Mouse (Mus musculus) liver, embryonic 14.5 days (tissue): Measurements from ENCODE around the gene Eddm3b. TPM values are rescaled to one million over a fixed set of nuclear protein-coding genes. Genes with fewer than 3 reads are reported as not detected.
A peak's percentile ranks its signal among the peaks of the same experiment; 100 is the strongest.

Experiments used
- ATAC-seq: fragments of 200-750 bp; cut with Nextera tagmentation; 2 replicates; pipeline ENCODE4 v1.8.0; 2017; ENCODE audit warnings: moderate number of reproducible peaks, mild to moderate bottlenecking, moderate library complexity; ENCODE audit not compliant: insufficient read depth
- DNase-seq, 3 experiments: peaks; one replicate each; pipeline ENCODE4 v3.0.0-alpha.2; 2012 to 2013; ENCODE audit warnings: low read depth in 3 of 3, low spot score in 3 of 3
- H3K27ac ChIP-seq: fragments of 300-500 bp; sonication (generic); 2 replicates; pipeline ENCODE4 v1.5.1; 2014; ENCODE audit warnings: moderate library complexity, mild to moderate bottlenecking, control low read depth, inconsistent platforms
- H3K27me3 ChIP-seq: fragments of 300-500 bp; sonication (generic); 2 replicates; pipeline ENCODE4 v1.6.1; 2014; ENCODE audit warnings: mild to moderate bottlenecking, low read length, moderate library complexity; ENCODE audit not compliant: control insufficient read depth, insufficient read depth
- H3K36me3 ChIP-seq: fragments of 300-500 bp; sonication (generic); replicated peaks from 2 replicates; pipeline ENCODE4 v1.6.1; 2014; ENCODE audit warnings: low read depth; ENCODE audit not compliant: control insufficient read depth, insufficient read depth
- H3K4me1 ChIP-seq, 2 experiments: fragments of 200-500 bp in 1 of 2; fragments of 300-500 bp in 1 of 2; sonication (generic) in 1 of 2; replicated peaks; 2 replicates each; pipeline ENCODE4 v1.6.1; 2012 to 2014; ENCODE audit warnings: antibody characterized with exemption in 1 of 2, inconsistent platforms in 1 of 2, low read length in 1 of 2; ENCODE audit not compliant: control insufficient read depth in 2 of 2, insufficient read depth in 2 of 2
- H3K4me2 ChIP-seq: fragments of 300-500 bp; sonication (generic); 2 replicates; pipeline ENCODE4 v1.6.1; 2014; ENCODE audit warnings: low read depth, mild to moderate bottlenecking, control low read depth, moderate library complexity
- H3K4me3 ChIP-seq, 2 experiments: fragments of 200-500 bp in 1 of 2; fragments of 300-500 bp in 1 of 2; sonication (generic) in 1 of 2; 2 replicates each; pipeline ENCODE4 v1.5.1; 2012 to 2014; ENCODE audit warnings: low read depth in 2 of 2, low read length in 2 of 2, mild to moderate bottlenecking in 2 of 2, control low read depth in 1 of 2, inconsistent platforms in 1 of 2, moderate library complexity in 1 of 2; ENCODE audit not compliant: insufficient read depth in 1 of 2
- H3K9ac ChIP-seq: fragments of 300-500 bp; sonication (generic); replicated peaks from 2 replicates; pipeline ENCODE4 v1.6.1; 2014; ENCODE audit warnings: mild to moderate bottlenecking, control low read depth, moderate library complexity
- H3K9me3 ChIP-seq: fragments of 300-500 bp; sonication (generic); 2 replicates; pipeline ENCODE4 v1.6.1; 2016; ENCODE audit warnings: low read length, mixed read lengths; ENCODE audit not compliant: control insufficient read depth
- CTCF ChIP-seq: IDR thresholded peaks from 2 replicates; pipeline ENCODE4 v1.5.1; 2016; ENCODE audit warnings: antibody characterized with exemption, low read depth, control low read depth
- EP300 ChIP-seq: IDR thresholded peaks from 2 replicates; pipeline ENCODE4 v1.6.1; 2016; ENCODE audit warnings: antibody characterized with exemption, low read depth
- whole genome bisulfite sequencing: fragments of 180-500 bp; shearing (Covaris S2); extraction: QIAGEN DNeasy Blood & Tissue Kit; methylation state at CpG from one replicate; pipeline ENCODE4 v1.1.7; 2014; ENCODE audit not compliant: insufficient replicate concordance; 5-methylcytosine and 5-hydroxymethylcytosine counted together
- polyA plus RNA-seq, 2 experiments: library from polyadenylated mRNA; depleted of rRNA in 1 of 2; stranded (reverse) in 1 of 2; unstranded in 1 of 2; fragments of >200 nt; fragmentation: Nextera tagmentation in 1 of 2; extraction: Ambion mirVana in 1 of 2; gene quantifications; 2 replicates each; pipeline versions ENCODE4 v1.2.1 to v1.2.3; 2012 to 2014

Eddm3b gene
- polyA plus RNA-seq, 2 experiments, result not detected

GRCm38 (mm10) chr14:51130315-51130940, 16.2 kb downstream of the Eddm3b start:
- H3K27ac ChIP-seq, result peak overlapping the region; percentile 99

DNA sequence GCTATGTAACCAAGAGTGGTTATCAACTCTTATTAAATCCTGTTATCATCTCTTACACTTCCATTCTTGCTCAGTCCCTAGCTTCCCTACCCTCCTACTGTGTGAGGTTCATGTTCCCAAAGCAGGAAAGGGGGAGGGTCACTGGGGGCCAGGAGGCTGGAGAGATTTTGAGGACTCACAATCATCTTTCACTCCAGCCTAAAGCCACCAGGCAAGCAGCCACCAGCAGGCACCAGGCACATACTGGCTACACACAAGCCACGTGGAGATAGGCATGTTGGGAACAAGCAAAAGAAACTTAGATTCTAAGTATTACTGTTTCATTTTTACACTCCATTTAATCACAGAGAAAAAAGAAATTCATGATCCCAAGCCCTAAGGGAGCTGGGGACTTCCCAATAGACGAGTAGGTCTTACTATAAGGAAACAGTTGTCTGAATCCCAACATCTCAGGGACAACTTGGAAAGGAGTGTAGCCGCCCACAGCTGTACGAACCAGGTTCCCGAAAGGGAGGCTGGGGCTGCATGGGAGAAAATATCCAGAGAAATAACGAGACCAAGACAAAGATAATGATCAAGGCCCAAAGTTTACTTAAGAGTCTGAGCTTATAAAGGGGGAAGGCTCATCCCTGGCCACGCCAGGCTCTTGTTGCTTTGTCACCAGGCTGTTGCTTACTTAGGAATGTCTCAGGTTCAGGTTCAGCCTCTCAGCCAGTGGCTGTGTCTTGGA, 17.0 kb downstream of the Eddm3b start:
- H3K4me1 ChIP-seq, result peaks cover 60 to 63% of the 10 kb centered on the region in 2 experiments
- no peak for DNase-seq
- no peaks in the 10 kb centered on the region for H3K27me3 ChIP-seq
- 45% methylated on average over 7 of the region's 7 CpGs for WGBS
- H3K27ac ChIP-seq, result peak overlapping the region; percentile 99
- H3K4me2 ChIP-seq, result peak overlapping the region; percentile 90
- H3K36me3 ChIP-seq, result no peaks in the 10 kb centered on the region
- H3K4me3 ChIP-seq, result no peak overlapping the region
- peak overlapping the region; percentile 85 for H3K9ac ChIP-seq
- no peak for ATAC-seq
- H3K9me3 ChIP-seq, result no peaks in the 10 kb centered on the region
- TF ChIP-seq EP300 (no peak), CTCF (no peak)

More at GRCm38 (mm10) chr14:51130315-51130940, 16.2 kb downstream of the Eddm3b start:
- DNase-seq (peak; percentile 73 to 83 (median 80)), ATAC-seq (peak; percentile 80)
- Histone ChIP-seq H3K4me2 (peak overlapping the region; percentile 90), H3K9ac (peak overlapping the region; percentile 85), H3K36me3 (no peaks in the 10 kb centered on the region), H3K9me3 (no peaks in the 10 kb centered on the region), H3K4me1 (peaks cover 60 to 65% of the 10 kb centered on the region in 2 experiments), H3K4me3 (peak overlapping the region; percentile 53 to 59), H3K27me3 (no peaks in the 10 kb centered on the region)
- peak; percentile 96 for TF ChIP-seq EP300
- TF ChIP-seq CTCF, result no peak
- 16% methylated on average over 9 of the region's 9 CpGs for WGBS

GRCm38 (mm10) chr14:51132372-51132771, 18.1 kb downstream of the Eddm3b start:
- DNase-seq (peak in 2 of 3 experiments; percentile 67 to 76), ATAC-seq (peak; percentile 40)
- peaks cover 50 to 53% of the 10 kb centered on the region in 2 experiments for H3K4me1 ChIP-seq
- H3K27ac ChIP-seq, result peak overlapping the region; percentile 99
- H3K4me2 ChIP-seq, result peak overlapping the region; percentile 41
- no peaks in the 10 kb centered on the region for H3K36me3 ChIP-seq
- no peak for TF ChIP-seq CTCF
- TF ChIP-seq EP300, result peak; percentile 33
- 48% methylated on average over 4 of the region's 4 CpGs for WGBS
- H3K9me3 ChIP-seq, result no peaks in the 10 kb centered on the region
- H3K4me3 ChIP-seq, result no peak overlapping the region
- H3K27me3 ChIP-seq, result no peaks in the 10 kb centered on the region
- peak overlapping the region; percentile 32; the same call in 1 of the 2 replicates for H3K9ac ChIP-seq

DNA sequence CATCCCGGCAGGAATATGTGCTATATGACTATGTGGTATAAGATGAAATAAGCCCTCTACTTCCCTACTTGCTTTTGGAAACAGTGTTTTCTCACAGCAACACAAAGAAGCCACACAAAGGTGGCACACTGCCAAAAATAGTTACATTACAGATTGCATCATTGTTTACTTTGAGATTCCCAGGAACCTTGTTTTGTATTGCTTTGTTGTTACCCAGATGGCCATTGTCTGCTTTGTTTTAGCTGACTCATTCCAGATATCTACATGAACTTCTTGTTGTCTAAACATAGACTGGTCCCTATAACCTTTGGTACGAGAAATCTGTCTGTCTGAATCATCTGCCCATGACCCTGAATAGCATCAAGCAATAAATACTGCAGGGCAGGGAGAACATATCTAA, 26.1 kb downstream of the Eddm3b start:
- 73% methylated on average over 2 of the region's 2 CpGs for WGBS
- Histone ChIP-seq H3K4me1 (peaks cover 40 to 45% of the 10 kb centered on the region in 2 experiments), H3K4me3 (no peak overlapping the region), H3K27me3 (no peaks in the 10 kb centered on the region), H3K9ac (no peak overlapping the region), H3K4me2 (no peak overlapping the region), H3K9me3 (no peaks in the 10 kb centered on the region), H3K27ac (no peak overlapping the region), H3K36me3 (no peaks in the 10 kb centered on the region)
- DNase-seq (no peak), ATAC-seq (no peak)
- no peak for TF ChIP-seq EP300
- TF ChIP-seq CTCF, result no peak

DNA sequence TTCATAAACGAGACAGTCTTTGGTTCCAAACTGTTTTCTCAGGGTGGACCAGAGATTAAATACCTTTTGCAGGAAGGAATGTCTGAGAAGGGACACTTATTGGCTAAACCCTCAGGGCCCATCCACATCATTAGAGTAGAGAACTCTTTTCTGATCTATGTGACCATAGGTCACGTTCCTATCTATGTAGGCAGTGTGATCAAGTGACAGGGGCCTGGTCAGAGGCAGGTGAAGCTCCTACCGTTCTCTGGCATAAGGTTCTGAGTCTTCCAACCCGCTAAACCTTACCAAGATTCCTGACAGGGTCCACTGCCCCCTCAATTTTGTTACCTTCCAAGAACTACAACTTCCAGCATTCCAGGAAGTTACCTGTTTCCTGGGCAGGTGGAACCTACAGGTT, 27.9 kb downstream of the Eddm3b start:
- Histone ChIP-seq H3K36me3 (no peaks in the 10 kb centered on the region), H3K27ac (peak overlapping the region; percentile 77), H3K27me3 (no peaks in the 10 kb centered on the region), H3K4me1 (peaks cover 53 to 61% of the 10 kb centered on the region in 2 experiments), H3K9ac (no peak overlapping the region), H3K4me2 (peak overlapping the region; percentile 0; the same call in 1 of the 2 replicates), H3K4me3 (no peak overlapping the region), H3K9me3 (no peaks in the 10 kb centered on the region)
- WGBS, result 59% methylated on average over 4 of the region's 4 CpGs
- DNase-seq (no peak), ATAC-seq (peak; percentile 50; the same call in 1 of the 2 replicates)
- TF ChIP-seq CTCF, result no peak
- TF ChIP-seq EP300, result no peak
